Mouse (Mus musculus): ENCODE data around the gene Snrnp200. TPM values are rescaled to one million over a fixed set of nuclear protein-coding genes. Genes with fewer than 3 reads are reported as not detected.

Snrnp200 gene
- polyA plus RNA-seq (2014; fragmentation: Illumina TruSeq; extraction: RNeasy Lipid Tissue Mini Kit (QIAGEN cat#74804); ENCODE audit: low read depth, low replicate concordance), result 44.5 TPM

DNA sequence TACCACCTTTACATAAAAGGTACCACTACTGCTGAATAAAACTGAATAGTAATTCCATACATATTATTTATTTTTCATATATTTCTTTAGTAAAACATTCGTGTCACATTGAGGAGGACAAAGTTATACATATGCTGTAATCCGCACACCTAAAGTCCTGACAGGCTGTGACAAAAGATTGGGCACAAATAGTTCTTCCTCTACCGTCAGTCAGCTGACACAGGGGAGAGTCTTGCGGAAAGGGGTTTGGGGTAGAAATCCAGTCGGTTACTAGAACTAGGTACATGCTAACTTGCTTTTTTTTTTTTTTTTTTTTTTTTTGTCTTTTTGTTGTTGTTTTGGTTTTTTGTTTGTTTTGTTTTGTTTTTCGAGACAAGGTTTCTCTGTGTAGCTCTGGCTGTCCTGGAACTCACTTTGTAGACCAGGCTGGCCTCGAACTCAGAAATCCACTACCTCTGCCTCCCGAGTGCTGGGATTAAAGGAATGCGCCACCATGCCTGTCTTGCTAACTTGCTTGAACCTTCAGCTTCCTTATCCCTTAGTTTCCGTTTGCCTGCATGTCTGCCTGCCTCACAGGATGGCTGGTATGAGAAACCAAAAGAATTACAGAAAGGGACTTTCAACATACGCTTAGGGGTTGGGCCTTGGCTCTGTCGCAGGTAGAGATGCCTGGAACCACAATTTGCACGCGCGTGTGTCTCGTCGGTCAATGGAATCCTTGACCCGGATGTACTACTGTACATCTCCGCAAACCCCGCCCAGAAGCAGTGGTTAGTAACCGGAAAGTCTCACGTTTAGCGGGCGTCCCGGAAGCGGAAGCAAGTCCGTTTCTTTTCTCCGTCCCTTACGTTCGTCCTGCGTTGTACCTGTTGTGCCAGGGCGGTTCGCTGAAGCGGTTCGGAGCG is at the start of gene Snrnp200, which contains the start of gene 1810024B03Rik:
Snrnp200 (plus strand) TSS at position 840 of the 905 bp plus-strand sequence.
1810024B03Rik (minus strand) TSS at position 734 of the 905 bp plus-strand sequence.

DNA sequence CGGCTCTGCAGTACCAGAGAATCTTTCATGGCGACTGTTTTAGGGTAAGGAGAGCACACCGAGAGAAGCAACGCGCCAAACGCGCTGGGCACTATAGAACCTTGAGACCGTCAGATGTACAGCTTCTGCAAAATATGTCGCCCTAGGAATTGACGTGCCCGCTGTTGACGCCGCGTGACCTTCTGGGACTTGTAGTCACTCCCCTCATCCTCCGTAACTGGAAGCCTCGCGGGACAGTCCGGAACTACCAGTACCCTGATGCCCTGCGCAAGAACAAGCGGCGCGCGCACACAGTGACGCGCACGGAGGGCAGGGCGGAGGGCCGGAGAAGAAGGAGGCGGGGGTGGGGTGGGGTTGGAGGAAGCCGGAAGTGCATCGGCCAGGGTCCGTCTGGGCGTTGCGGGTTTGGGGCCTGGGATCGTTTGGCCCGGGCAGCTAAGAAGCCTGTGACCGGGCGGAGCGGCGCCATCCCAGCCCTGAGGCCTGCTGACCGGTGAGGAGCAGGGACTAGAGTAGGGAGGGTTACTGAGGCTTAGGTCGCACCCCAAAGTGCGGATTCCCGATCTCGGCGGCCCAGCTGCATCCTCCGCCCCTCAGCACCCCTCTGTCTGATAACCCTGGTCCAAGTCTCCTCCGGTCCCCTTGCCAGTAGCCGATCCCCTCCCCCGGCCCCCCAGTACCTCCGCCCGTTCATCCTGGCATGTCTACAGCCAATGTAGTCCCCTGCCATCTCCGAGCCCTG is 39.6 kb downstream of the Snrnp200 start, which contains the start of the genes Ciao1 and Tmem127:
Ciao1 (minus strand) TSS at position 225 of the 742 bp plus-strand sequence.
Tmem127 (plus strand) TSS at position 317 of the 742 bp plus-strand sequence.

DNA sequence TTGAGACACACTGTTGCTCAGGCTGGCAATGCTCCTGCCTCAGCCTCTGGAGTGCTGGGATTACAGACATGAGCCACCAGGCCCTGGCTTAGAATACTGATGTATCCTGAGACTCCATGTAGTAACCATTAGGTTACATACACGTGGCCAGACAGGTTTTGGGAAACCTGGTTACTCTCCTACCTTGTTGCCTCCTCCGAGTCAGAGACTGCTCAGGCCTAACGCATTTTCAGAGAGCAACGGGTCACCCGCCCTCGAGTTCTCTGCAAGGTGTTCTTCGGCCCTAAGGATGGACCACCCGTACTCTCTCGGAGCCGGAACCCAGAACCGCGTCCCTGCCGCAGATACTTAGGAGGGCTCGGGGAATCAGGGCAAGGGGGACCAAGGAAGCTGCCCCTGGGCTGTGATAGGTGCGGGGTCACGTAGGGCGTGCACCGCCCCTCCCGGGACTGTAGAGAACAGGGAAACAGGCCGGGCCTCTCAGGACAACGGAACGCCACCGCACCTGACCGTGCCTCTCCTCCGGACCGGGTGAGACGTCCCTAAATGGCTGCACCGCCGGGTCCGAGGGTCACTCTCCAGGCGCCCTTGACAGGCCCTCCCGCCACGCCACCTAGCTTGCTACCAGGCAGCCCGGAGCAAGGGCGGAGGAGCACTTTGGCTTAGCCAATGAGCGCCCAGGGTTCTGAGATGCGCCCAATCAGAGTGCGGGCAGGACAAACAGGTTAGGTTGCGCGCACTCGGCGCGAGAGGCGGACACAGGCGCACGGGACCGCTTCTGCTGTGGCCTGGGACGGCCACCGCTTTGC is 61.5 kb downstream of the Snrnp200 start, which contains the start of gene Stard7:
Stard7 (plus strand) TSS at position 728 of the 809 bp plus-strand sequence.

Other genes starting within 250 kb of the Snrnp200 start
- 8.2 TPM for gene Ap4e1, start 199.7 kb upstream of the Snrnp200 start, polyA plus RNA-seq (2014; fragmentation: Illumina TruSeq; extraction: RNeasy Lipid Tissue Mini Kit (QIAGEN cat#74804); ENCODE audit: low read depth, low replicate concordance)
- gene Blvra, start 137.7 kb upstream of the Snrnp200 start, polyA plus RNA-seq (2014; fragmentation: Illumina TruSeq; extraction: RNeasy Lipid Tissue Mini Kit (QIAGEN cat#74804); ENCODE audit: low read depth, low replicate concordance), result 26.0 TPM
- gene Ncaph, start 74.4 kb upstream of the Snrnp200 start, polyA plus RNA-seq (2014; fragmentation: Illumina TruSeq; extraction: RNeasy Lipid Tissue Mini Kit (QIAGEN cat#74804); ENCODE audit: low read depth, low replicate concordance), result 2.2 TPM
- gene Itpripl1, start 64.9 kb upstream of the Snrnp200 start, polyA plus RNA-seq (2014; fragmentation: Illumina TruSeq; extraction: RNeasy Lipid Tissue Mini Kit (QIAGEN cat#74804); ENCODE audit: low read depth, low replicate concordance), result 9.2 TPM
- 3.2 TPM for gene 1810024B03Rik, start 106 bp upstream of the Snrnp200 start, polyA plus RNA-seq (2014; fragmentation: Illumina TruSeq; extraction: RNeasy Lipid Tissue Mini Kit (QIAGEN cat#74804); ENCODE audit: low read depth, low replicate concordance)
- 51.1 TPM for gene Ciao1, start 39.4 kb downstream of the Snrnp200 start, polyA plus RNA-seq (2014; fragmentation: Illumina TruSeq; extraction: RNeasy Lipid Tissue Mini Kit (QIAGEN cat#74804); ENCODE audit: low read depth, low replicate concordance)
- gene Tmem127, start 39.5 kb downstream of the Snrnp200 start, polyA plus RNA-seq (2014; fragmentation: Illumina TruSeq; extraction: RNeasy Lipid Tissue Mini Kit (QIAGEN cat#74804); ENCODE audit: low read depth, low replicate concordance), result 38.5 TPM
- gene Stard7, start 61.8 kb downstream of the Snrnp200 start, polyA plus RNA-seq (2014; fragmentation: Illumina TruSeq; extraction: RNeasy Lipid Tissue Mini Kit (QIAGEN cat#74804); ENCODE audit: low read depth, low replicate concordance), result 48.1 TPM
- gene Dusp2, start 127.8 kb downstream of the Snrnp200 start, polyA plus RNA-seq (2014; fragmentation: Illumina TruSeq; extraction: RNeasy Lipid Tissue Mini Kit (QIAGEN cat#74804); ENCODE audit: low read depth, low replicate concordance), result 1.4 TPM
- gene Astl, start 130.3 kb downstream of the Snrnp200 start, polyA plus RNA-seq (2014; fragmentation: Illumina TruSeq; extraction: RNeasy Lipid Tissue Mini Kit (QIAGEN cat#74804); ENCODE audit: low read depth, low replicate concordance), result not detected
- 0.57 TPM for gene Adra2b, start 154.8 kb downstream of the Snrnp200 start, polyA plus RNA-seq (2014; fragmentation: Illumina TruSeq; extraction: RNeasy Lipid Tissue Mini Kit (QIAGEN cat#74804); ENCODE audit: low read depth, low replicate concordance)
- gene Gpat2, start 216.8 kb downstream of the Snrnp200 start, polyA plus RNA-seq (2014; fragmentation: Illumina TruSeq; extraction: RNeasy Lipid Tissue Mini Kit (QIAGEN cat#74804); ENCODE audit: low read depth, low replicate concordance), result 0.73 TPM
- gene Fahd2a, start 236.2 kb downstream of the Snrnp200 start, polyA plus RNA-seq (2014; fragmentation: Illumina TruSeq; extraction: RNeasy Lipid Tissue Mini Kit (QIAGEN cat#74804); ENCODE audit: low read depth, low replicate concordance), result 43.4 TPM